Mouse (Mus musculus) WW6 (cell line): ENCODE measurements around the gene Hoxc10.

ENCODE experiments used
- DNase-seq: peaks from one replicate; pipeline ENCODE4 v3.0.0-alpha.2; 2013; ENCODE audit warnings: low read depth, low spot score

Hoxc10 gene

DNA sequence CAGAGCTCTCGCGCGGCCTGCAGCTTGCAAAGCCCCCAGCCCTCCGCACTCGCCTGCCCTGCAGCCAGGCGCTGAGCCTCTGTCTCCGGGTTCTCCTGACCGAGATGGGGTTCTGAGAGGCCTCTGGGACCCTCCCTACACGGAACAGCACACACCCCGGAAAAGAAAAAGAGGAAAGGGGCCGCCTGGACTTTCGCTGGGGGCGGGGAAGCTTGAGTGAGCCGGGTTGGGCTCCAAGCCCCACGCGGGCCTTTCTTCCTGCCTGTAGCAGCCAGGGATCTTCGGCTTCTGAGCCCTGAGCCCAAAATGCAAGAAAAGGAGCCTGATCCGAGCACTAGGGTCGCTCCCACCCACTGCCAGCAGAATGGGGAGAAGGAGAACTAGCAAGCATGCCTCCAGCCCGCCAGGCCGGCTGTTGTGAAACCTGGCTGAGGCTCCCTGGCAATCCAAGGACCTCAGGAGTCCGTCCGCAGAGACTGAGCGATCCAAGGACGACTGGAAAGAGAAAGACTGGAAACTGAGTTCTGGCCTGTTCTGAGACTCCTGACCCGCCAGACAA lies 45.4 kb downstream of the Hoxc10 start:
- no peak for DNase-seq

DNA sequence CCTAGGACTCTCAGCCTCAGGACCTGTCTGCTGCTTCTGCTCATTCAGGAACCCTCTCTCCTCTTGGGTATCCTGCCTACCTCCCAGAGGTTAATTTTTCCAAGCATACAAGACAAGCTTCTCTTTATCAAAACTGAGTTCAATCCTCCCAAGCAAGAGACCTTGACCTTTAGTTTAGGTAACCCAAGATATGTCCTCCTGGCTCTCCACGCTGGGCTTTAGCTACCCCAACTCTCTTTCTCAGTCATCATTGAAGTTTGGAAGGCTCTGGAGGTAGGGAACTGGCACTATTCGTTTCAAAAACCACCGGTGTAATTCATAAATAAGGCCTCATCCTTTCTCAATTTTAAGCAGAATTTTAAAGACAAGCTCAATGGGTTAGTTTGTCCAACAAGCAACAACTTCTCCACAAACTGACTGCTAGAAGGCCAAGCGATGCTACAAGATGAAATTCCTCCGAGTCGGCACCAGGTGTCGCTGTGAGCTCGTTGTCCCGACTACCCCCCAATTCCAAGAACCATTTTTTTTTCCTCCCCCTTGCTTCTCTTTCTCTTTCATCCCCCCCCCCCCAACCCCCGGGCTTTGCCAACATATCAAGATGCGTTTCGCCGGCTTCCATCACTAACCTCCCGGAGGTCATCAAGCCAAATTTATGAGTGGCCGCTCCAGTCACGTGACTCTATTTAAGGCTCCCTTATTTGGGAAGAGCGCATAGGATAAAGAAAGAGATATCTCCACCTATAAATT lies 46.8 kb downstream of the Hoxc10 start:
- DNase-seq = no peak

DNA sequence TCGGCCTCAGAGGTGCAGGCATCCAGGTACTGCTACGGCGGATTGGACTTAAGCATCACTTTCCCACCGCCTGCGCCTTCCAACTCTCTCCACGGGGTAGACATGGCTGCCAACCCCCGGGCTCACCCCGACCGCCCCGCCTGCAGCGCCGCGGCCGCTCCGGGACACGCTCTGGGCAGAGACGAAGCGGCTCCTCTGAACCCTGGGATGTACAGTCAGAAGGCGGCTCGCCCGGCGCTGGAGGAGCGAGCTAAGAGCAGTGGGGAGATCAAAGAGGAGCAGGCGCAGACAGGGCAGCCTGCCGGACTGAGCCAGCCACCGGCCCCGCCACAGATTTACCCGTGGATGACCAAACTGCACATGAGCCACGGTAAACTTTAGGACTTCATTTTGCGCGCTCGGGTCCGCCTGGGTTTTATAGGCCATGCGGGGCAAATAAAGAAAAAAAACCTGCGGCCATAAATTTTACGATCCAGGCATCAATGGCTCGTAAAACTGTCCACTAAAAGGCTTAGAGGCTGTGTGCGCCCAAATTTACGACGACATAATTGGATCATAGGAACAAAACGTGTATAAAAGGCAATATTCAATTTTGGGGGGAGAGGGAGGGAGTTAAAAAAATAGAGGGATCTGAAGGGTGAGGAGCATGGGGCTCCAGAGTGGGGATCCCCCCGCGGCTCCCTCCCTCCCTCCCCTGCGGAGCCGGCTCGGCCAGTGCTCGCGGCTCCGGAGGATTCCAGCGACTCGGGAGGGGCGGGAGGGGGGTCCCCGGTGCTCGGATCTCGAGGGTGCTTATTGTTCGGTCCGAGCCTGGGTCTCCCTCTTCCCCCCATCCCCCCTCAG lies 47.8 kb downstream of the Hoxc10 start:
- DNase-seq = no peak

DNA sequence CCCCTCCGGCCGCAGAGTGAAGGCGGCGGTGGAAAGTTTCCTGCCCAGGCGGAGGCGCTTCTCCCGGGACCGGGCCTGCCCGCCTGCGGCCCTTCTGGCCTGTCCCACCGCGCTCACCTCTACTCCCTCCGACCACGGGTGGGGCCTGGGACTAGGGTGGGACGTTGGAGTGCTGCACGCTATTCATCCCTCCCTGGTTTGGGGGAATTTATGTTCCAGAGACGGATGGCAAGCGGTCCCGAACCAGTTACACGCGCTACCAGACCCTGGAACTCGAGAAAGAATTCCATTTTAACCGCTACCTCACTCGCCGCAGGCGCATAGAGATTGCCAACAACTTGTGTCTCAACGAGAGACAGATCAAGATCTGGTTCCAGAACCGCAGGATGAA lies 48.4 kb downstream of the Hoxc10 start:
- no peak for DNase-seq

DNA sequence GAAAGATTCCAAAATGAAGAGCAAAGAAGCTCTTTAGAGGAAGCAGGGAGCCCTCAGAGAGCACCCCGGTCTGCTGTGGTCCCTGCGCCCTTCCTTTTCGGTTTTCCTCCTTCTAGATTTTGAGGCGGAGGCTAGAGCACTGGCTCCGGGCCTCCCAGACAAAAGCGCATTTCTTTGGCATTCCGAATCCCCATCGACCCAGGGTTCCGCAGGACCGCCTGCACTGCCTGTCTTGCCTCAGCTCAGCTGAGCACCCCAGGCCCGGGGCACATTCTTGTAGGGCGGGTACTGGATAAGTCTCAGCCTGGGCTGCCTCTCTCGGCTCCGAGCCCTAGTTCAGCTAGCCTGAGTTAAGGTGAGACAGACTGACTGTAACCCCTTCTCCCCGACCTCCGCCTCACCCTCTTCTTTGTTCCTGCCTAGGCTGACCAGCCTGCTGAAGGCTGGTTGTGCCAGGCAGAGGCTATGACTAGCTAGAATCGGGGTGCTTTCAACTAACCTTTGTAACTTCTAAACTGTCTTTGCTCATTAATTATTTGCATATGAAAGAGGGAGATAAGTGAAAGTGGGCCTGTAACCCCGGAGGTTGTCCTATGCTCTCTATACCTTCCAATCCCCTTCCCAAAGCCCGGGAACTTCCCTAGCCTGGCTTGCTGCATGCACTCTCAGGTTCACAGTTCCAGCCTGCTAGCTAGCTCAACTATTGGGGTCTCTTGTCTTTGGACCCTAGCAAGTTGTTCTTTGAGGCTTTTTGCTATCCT lies 49.0 kb downstream of the Hoxc10 start:
- no peak for DNase-seq

DNA sequence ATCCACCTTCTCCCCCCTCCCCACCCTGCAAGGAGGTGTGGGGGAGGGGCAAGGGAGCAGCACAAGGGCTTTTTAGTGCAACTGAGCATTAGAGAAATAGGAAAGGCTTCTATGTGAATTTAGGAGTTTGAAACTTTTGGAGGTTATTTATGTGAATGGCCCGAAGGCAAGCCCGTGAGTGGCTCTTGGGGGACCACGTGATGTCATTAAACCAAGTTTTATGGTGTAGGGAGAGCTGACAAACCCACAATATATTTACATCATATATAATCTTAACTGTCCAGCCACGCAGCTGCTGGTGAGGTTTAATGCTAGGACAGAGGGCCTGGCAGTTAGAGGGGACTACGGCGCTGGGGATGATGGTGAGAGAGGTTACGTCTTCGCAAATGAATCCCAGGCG lies 52.0 kb downstream of the Hoxc10 start, which contains the start of gene Hoxc4:
Hoxc4 (plus strand) TSS at position 299 of the 400 bp plus-strand sequence.
- no peak for DNase-seq

DNA sequence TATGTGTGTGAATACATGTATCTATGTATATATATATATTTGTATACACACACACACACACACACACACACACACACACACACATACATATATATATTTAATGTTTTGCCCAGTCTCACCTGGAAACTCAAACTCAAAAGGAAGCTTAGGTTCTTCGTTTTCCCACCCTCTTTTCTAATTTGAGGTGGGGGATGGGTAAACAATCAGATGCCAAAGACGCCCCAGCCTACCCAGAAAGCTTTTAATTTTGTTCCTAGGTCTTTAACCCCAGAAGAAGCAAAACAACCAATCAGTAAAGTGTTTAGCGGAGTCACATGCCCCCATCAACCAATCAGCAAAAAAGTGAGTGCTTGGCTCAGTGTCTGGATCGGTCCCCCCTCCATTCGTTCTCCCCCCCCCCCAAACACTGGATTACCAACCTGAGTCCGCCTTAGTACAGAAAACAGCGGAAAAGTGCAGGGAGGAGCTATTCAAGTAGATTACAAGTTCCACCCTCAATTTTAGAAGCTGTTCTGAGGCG lies 54.4 kb downstream of the Hoxc10 start:
- DNase-seq = no peak
